Mouse (Mus musculus) thymus, postnatal 36 days (tissue): ENCODE measurements at regions not wholly inside any gene's neighbourhood (a gene's known extent, or its start where the extent isn't known, plus 50 kb on each side); places are given as distances from the start of the nearest gene placed in this dataset.

ENCODE experiments used
- DNase-seq, 2 experiments: peaks; one replicate each; pipeline ENCODE4 v3.0.0; 2022; ENCODE audit warnings: mixed read lengths in 2 of 2

GRCm38 (mm10) chr1:151121686-151122085 is 60.7 kb upstream of the Gm47985 start:
- no peak for DNase-seq

- no peak for DNase-seq
Observed at GRCm38 (mm10) chr1:151123964-151124363, 58.4 kb upstream of the Gm47985 start.

DNA sequence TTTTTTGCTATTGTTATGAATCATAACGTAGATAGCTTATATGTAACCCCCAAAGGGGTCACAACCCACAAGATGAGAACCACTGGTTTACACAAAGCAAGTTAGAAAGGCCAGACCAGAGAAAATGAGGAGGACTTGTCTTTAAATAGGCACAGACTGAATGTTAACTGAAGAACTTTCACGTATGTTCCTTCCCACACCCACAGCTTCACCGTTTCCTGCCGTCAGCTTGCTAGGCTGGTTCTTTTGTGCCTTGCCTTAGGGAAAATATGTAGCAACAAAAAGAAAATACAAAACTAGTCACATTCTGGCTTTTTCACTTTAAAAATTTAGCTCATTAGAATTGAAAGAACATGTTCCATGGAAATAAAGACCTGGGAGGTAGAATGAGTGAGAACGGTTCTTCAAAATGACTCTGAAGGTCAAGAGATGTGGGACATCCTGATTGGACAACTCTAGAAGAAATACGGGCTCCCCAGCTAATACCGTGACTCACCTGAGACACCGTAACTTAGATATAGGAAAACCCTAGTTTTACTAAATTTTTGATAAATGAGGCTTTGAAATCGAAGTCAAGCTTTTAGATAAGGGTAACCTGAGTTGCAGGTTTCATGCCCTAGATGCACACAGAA is 57.2 kb upstream of the Gm47985 start:
- no peak for DNase-seq

DNA sequence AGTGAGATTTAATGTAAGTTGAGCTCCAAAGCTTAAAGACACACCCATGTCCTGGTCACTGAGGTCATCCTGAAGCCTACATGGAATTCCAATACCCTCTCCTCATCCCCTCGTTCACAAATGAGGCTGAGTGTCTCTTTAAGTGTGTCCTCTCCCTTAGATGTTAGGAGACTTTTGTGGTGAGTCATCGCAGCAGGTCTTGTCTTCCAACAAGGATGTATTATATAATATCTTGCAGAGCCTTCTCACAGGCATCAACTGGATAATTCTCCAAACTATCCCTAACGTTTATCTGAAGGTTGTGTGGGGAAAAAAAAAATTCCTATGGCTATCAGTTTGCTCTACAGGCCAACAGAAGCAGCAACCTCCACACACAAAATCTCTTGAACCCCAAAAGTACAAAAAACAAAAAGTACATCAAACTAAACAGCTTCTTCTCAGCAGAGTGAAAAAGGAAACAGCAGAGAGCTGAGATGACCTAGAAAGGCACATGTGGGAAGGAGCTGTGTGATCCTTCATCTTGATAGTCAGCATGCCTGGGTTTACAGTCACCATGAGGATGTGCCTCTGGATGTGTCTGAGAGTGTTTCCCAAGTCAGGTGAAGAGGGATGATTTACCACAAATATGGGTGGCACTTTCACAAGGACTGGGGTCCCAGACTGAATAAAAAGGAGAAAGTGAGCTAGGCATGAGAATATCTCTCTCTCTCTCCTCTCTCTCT is 56.4 kb upstream of the Gm47985 start:
- DNase-seq: no peak

DNA sequence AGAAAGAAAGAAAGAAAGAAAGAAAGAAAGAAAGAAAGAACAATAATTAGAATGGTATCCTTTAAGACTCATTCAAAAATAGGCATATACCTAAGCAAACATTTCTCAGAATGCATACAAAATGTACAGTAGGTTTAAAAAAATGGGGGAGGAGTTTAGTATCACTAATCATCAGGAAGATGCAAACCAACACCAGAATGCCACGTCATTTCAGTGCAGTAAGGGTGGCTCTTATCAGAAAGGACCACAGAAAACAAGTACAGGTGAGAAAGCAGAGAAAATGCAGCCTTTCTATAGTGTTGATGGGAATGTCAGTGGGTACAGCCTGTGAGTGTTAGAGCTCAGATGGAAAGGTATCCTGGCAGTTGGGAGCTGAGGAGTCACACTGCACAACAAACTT is 55.6 kb upstream of the Gm47985 start:
- no peak for DNase-seq

GRCm38 (mm10) chr1:151128005-151128404 is 54.3 kb upstream of the Gm47985 start:
- DNase-seq: no peak

- DNase-seq: no peak
Observed at GRCm38 (mm10) chr1:151128955-151129354, 53.4 kb upstream of the Gm47985 start.

DNA sequence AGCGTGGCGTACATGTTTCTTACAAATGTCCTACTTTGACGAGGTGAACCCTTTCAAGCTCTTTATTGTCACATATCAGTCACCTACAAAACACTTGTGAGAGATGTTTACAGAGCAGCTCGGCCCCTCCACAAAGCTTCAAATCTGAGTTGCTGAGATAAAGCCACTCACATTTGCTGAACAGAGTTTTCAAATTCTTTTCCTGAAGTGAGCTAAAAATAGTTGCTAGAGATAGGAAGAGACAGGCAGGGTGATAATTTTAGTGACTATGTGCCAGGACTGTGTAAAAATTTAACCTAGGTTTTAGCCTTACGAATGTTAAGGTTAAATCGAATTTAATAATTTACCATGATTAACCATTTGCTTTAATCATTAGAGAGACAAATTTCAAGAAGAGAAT is 52.3 kb upstream of the Gm47985 start:
- no peak for DNase-seq

DNA sequence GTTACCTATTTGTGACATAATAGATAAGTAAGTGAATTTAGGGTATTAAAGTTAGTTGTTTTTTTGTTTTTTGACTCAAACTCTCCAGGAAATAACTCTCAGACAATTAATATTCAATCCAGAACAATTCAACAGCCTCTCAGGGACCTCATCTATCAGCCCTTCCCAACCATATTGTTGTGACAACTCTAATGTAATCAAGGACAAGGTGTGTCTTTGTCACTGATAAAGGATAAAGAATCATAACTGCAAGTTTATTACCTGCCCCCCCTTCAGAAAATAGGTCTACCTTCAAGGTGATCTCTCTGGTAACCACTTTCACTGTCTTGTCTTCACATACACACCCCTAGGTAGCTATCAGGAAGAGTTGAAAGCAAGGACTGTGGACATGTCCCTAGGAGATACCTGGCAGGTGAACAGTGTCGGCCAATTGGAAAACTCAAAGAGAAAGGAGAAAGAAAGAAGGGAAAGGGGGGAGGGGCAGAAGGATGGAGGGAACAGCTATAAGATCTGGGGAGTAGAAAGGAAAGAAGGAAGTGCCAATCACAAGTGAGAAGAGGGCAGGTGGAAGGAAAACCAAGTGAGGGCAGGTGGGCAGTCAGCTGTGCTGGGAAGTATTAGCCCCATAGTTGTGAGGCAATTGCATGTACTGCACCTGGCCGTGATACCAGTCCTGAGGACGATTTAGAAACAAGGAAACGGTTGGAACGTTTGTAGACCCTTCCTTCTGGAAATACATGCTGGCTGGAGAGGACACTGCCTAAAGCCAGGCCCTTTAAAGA is 51.3 kb upstream of the Gm47985 start:
- DNase-seq: no peak

DNA sequence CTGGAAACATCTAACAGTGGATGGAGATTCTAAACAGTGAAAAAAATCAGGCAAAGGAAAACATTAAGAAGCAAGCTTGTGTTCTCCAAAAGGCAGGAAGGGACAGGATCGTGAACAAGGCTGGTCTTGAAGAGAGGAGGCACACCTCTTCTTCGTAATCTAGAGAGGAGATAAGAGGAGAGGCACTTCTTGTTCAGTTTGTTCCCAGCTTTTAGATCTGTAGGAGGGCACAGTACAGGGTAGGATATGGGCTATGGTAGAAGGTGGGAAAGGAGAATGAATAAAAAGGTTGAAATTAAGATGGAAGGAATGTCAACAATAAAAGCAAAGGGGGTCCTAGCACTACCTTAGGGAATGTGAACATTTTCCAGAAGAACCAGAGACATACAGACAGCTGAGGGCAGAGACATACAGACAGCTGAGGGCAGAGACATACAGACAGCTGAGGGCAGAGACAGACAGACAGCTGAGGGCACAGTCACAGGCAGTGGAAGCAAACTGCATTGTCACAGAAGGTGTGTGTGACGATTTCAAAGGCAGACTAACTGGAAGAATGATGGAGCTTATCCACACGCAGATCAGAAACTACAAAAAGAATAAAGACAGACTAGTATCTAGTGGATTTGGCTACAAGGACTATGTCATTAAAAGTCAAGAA is 50.6 kb upstream of the Gm47985 start:
- no peak for DNase-seq
